Mouse (Mus musculus) testis, adult 2 months (tissue): ENCODE data around the gene Chn2. TPM values are rescaled to one million over a fixed set of nuclear protein-coding genes. Genes with fewer than 3 reads are reported as not detected.

Experiments
- H3K27ac ChIP-seq: fragments of 200-500 bp; 2 replicates; pipeline ENCODE4 v1.5.1; 2012; ENCODE audit warnings: low read depth, low read length; ENCODE audit not compliant: control insufficient read depth, insufficient read depth
- H3K27me3 ChIP-seq: fragments of 200-500 bp; 2 replicates; pipeline ENCODE4 v1.6.1; 2012; ENCODE audit warnings: mild to moderate bottlenecking, low read length, moderate library complexity; ENCODE audit not compliant: control insufficient read depth, insufficient read depth
- H3K36me3 ChIP-seq: fragments of 200-500 bp; 2 replicates; pipeline ENCODE4 v1.6.1; 2012; ENCODE audit warnings: mild to moderate bottlenecking, low read length; ENCODE audit not compliant: control insufficient read depth, insufficient read depth
- H3K4me1 ChIP-seq: fragments of 200-500 bp; 2 replicates; pipeline ENCODE4 v1.6.1; 2012; ENCODE audit warnings: low read length; ENCODE audit not compliant: control insufficient read depth, insufficient read depth
- H3K4me3 ChIP-seq: fragments of 200-500 bp; 2 replicates; pipeline ENCODE4 v1.5.1; 2012; ENCODE audit warnings: low read depth, mild to moderate bottlenecking, low read length, moderate library complexity, mixed read lengths; ENCODE audit not compliant: control insufficient read depth
- CTCF ChIP-seq: fragments of 200-500 bp; IDR thresholded peaks from 2 replicates; pipeline ENCODE4 v1.5.1; 2012; ENCODE audit warnings: low read depth, mild to moderate bottlenecking, inconsistent platforms, low read length, moderate library complexity; ENCODE audit not compliant: control insufficient read depth, insufficient read depth, insufficient replicate concordance
- POLR2A ChIP-seq: fragments of 200-500 bp; IDR thresholded peaks from 2 replicates; pipeline ENCODE4 v1.6.1; 2012; ENCODE audit warnings: low read depth, mild to moderate bottlenecking, inconsistent platforms, low read length, moderate library complexity; ENCODE audit not compliant: control insufficient read depth
- polyA plus RNA-seq: library from polyadenylated mRNA; depleted of rRNA; stranded (reverse); fragments of >200 nt; gene quantifications from 2 replicates; pipeline ENCODE4 v1.2.3, GENCODE M21; 2012

Chn2 gene
- polyA plus RNA-seq, 1 experiment = 637 TPM

DNA sequence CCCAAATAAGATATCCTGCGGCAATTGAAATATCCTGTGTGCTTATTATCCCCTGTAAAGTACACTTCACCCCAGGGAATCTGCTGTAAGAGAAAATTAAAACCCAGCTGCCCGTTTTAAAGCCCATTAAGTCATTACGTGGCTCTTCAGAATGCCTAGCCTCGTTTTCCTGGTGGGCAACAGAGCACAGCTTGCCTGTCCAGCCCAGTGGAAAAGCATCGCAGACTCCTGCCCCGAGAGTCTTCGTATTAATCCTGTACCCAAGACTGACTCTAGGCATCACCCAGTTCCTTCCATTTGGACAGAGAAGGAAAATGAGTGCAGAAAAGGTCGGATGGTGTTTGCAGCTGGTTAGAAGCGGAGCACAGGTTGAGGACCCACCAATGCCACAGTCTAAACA lies 29.0 kb upstream of the Chn2 start:
- H3K4me1 ChIP-seq = no peaks in the 10 kb centered on the region
- TF ChIP-seq CTCF = no peak
- no peak for TF ChIP-seq POLR2A
- H3K36me3 ChIP-seq = no peaks in the 10 kb centered on the region
- H3K27ac ChIP-seq = no peak overlapping the region
- H3K27me3 ChIP-seq = no peaks in the 10 kb centered on the region
- no peak overlapping the region for H3K4me3 ChIP-seq

- Histone ChIP-seq H3K27ac (no peak overlapping the region), H3K36me3 (no peaks in the 10 kb centered on the region), H3K4me3 (no peak overlapping the region), H3K27me3 (no peaks in the 10 kb centered on the region), H3K4me1 (no peaks in the 10 kb centered on the region)
- TF ChIP-seq CTCF (no peak), POLR2A (no peak)
These were observed 27.2 kb upstream of the Chn2 start for GRCm38 (mm10) chr6:54012163-54012562.

- H3K27ac ChIP-seq = no peak overlapping the region
- peaks cover 9% of the 10 kb centered on the region; the same call in 1 of the 2 replicates for H3K4me1 ChIP-seq
- H3K4me3 ChIP-seq = no peak overlapping the region
- TF ChIP-seq CTCF = no peak
- no peak for TF ChIP-seq POLR2A
- no peaks in the 10 kb centered on the region for H3K27me3 ChIP-seq
- H3K36me3 ChIP-seq = no peaks in the 10 kb centered on the region
These were observed 21.3 kb upstream of the Chn2 start for GRCm38 (mm10) chr6:54018038-54018437.

DNA sequence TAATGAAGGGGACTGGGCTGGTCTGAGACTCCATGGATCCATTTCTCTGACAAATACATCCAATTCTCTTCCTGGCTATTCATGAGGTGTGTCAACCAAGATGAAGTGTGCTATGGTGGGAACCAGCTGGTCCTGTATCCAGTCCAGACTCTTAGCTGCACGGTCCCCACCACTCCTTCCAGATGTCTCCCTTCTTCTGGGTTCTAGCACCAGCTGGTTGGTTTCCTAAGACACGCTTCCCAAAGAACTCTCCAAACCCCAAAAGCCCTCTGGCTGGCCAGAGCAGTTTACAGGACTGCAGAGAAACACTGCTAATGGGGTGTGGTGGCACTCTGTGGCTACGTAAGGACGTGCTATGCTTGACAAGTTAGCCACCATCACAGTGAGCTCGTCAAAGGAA lies 20.5 kb upstream of the Chn2 start:
- no peak overlapping the region for H3K27ac ChIP-seq
- no peaks in the 10 kb centered on the region for H3K27me3 ChIP-seq
- no peak for TF ChIP-seq CTCF
- no peak for TF ChIP-seq POLR2A
- no peak overlapping the region for H3K4me3 ChIP-seq
- peaks cover 9% of the 10 kb centered on the region; the same call in 1 of the 2 replicates for H3K4me1 ChIP-seq
- no peaks in the 10 kb centered on the region for H3K36me3 ChIP-seq

- H3K27me3 ChIP-seq = no peaks in the 10 kb centered on the region
- no peaks in the 10 kb centered on the region for H3K36me3 ChIP-seq
- H3K4me1 ChIP-seq = peaks cover 9% of the 10 kb centered on the region; the same call in 1 of the 2 replicates
- TF ChIP-seq POLR2A = no peak
- H3K4me3 ChIP-seq = peak overlapping the region; percentile 40
- H3K27ac ChIP-seq = no peak overlapping the region
These were observed 18.1 kb upstream of the Chn2 start for GRCm38 (mm10) chr6:54021123-54021789.

DNA sequence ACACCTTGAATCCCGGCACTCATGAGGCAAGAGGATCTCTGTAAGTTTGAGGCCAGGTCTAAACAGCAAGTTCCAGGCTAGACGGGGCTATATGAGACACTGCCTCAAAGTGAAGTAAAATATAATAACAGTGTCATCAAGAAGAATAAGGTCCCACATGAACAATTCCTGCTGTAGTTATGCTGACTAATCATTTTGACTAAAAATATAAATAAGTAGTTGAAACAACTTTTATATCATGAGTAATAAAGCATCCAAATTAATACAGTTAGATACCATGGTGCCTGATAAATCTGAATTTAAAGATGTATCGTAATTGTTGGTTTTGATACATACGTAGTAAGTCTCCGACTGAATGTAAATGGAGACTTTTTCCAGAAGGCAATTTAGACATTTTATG lies 15.5 kb upstream of the Chn2 start:
- Histone ChIP-seq H3K27me3 (no peaks in the 10 kb centered on the region), H3K36me3 (no peaks in the 10 kb centered on the region), H3K4me3 (no peak overlapping the region), H3K4me1 (peaks cover 9% of the 10 kb centered on the region; the same call in 1 of the 2 replicates), H3K27ac (no peak overlapping the region)
- TF ChIP-seq CTCF = no peak
- TF ChIP-seq POLR2A = no peak

GRCm38 (mm10) chr6:54028706-54029105 lies 10.6 kb upstream of the Chn2 start:
- Histone ChIP-seq H3K36me3 (no peaks in the 10 kb centered on the region), H3K4me3 (no peak overlapping the region), H3K4me1 (no peaks in the 10 kb centered on the region), H3K27me3 (no peaks in the 10 kb centered on the region), H3K27ac (no peak overlapping the region)
- TF ChIP-seq POLR2A = no peak
- TF ChIP-seq CTCF = no peak
